Mouse (Mus musculus): ENCODE measurements around the gene Pot1b. TPM values are rescaled to one million over a fixed set of nuclear protein-coding genes. Genes with fewer than 3 reads are reported as not detected.

Pot1b gene
- polyA plus RNA-seq, 1 experiment: 0.62 TPM

DNA sequence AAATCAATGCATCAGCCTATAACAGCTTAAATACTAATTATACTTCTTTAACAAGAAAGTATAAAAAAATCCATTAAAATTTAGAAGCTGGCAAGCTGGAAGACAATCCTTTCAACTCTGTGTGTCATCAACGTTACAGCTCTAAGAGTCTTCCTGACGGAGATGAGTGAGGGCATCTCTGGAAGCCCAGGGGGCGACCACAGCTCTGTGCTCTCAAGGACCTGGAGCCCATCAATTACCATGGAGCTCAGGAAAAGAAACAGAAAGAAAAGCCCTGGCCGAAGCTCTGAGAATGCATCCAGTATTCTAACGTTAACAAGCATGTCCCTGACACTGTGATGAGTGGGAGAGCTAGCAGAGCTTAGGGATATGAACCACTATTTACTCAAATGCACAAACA lies 9.6 kb downstream of the Pot1b start:
- peaks cover 10% of the 10 kb centered on the region for H3K36me3 ChIP-seq (ENCODE audit: control insufficient read depth, insufficient read depth, low read length)
- no peaks in the 10 kb centered on the region for H3K4me1 ChIP-seq (ENCODE audit: control insufficient read depth, insufficient read depth, insufficient read length, low read length)
- no peak overlapping the region for H3K27ac ChIP-seq (ENCODE audit: insufficient read depth, low read depth, low read length)
- H3K27me3 ChIP-seq (ENCODE audit: control insufficient read depth, insufficient read depth, low read length): no peaks in the 10 kb centered on the region
- TF ChIP-seq POLR2A (IDR thresholded peaks at IDR 0.05; ENCODE audit: low read depth, low read length) (no peak), CTCF (IDR thresholded peaks at IDR 0.05; ENCODE audit: extremely low read depth, insufficient read length, insufficient replicate concordance, low read depth, low read length) (no peak)
- 87% methylated on average over 5 of the region's 5 CpGs for WGBS
- no peak overlapping the region for H3K4me3 ChIP-seq (ENCODE audit: low read depth, low read length)

DNA sequence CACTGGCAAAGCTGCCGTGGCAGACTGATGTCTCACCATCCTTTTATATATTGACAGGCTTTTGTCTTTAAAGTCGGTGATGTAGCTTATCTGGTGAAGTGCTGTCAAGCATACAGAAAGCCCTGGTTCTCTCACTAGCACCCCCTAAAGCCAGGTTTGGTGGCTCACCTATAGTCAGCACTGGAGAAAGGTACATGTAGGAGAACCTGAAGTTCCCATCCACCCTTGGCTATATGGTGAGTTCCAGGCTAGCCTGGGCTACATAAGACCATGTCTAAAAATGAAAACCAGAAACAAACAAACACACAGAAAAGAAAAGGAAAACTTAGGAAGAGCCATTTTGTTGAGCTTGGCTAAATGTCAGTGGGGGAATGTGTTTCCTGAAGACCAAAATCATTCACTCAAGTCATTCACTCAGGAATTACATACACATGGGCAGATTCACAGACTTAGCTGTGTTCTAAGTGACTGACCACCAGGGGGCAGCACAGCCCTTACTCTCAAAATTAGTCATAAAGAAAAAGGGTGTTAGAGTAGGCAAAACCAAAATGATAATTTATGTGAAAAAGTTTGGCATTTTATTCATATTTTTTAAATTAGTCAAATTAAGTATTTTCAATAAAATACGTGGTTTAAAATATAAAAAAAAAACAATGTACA lies 10.1 kb downstream of the Pot1b start:
- Histone ChIP-seq H3K36me3 (ENCODE audit: control insufficient read depth, insufficient read depth, low read length) (peaks cover 15% of the 10 kb centered on the region), H3K27me3 (ENCODE audit: control insufficient read depth, insufficient read depth, low read length) (no peaks in the 10 kb centered on the region), H3K4me1 (ENCODE audit: control insufficient read depth, insufficient read depth, insufficient read length, low read length) (no peaks in the 10 kb centered on the region), H3K4me3 (ENCODE audit: low read depth, low read length) (no peak overlapping the region), H3K27ac (ENCODE audit: insufficient read depth, low read depth, low read length) (no peak overlapping the region)
- TF ChIP-seq CTCF (IDR thresholded peaks at IDR 0.05; ENCODE audit: extremely low read depth, insufficient read length, insufficient replicate concordance, low read depth, low read length) (no peak), POLR2A (IDR thresholded peaks at IDR 0.05; ENCODE audit: low read depth, low read length) (no peak)
- 57% methylated on average over 3 of the region's 3 CpGs for WGBS

DNA sequence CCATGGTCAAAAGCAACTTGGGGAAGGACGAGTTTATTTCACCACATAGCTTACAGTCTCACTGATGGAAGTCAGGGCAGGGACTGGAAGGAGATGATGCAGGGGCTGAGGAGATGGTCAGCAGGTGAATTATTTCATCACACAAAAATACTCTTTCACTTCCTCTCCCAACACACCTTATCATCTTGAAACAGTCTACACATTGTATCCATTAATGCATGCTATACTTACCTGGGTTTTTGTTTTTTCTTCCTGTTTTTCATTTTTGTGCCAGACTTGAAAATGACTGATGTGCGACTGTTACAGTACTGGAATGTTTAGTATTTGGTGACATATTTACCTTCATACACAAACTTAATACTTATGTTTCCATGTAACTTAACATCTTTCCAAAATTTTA lies 13.0 kb downstream of the Pot1b start:
- Histone ChIP-seq H3K36me3 (ENCODE audit: control insufficient read depth, insufficient read depth, low read length) (peaks cover 21% of the 10 kb centered on the region), H3K27me3 (ENCODE audit: control insufficient read depth, insufficient read depth, low read length) (no peaks in the 10 kb centered on the region), H3K4me3 (ENCODE audit: low read depth, low read length) (no peak overlapping the region), H3K4me1 (ENCODE audit: control insufficient read depth, insufficient read depth, insufficient read length, low read length) (no peaks in the 10 kb centered on the region), H3K27ac (ENCODE audit: insufficient read depth, low read depth, low read length) (no peak overlapping the region)
- 90% methylated on average over 2 of the region's 2 CpGs for WGBS
- TF ChIP-seq CTCF (IDR thresholded peaks at IDR 0.05; ENCODE audit: extremely low read depth, insufficient read length, insufficient replicate concordance, low read depth, low read length): no peak
- TF ChIP-seq POLR2A (IDR thresholded peaks at IDR 0.05; ENCODE audit: low read depth, low read length): no peak

DNA sequence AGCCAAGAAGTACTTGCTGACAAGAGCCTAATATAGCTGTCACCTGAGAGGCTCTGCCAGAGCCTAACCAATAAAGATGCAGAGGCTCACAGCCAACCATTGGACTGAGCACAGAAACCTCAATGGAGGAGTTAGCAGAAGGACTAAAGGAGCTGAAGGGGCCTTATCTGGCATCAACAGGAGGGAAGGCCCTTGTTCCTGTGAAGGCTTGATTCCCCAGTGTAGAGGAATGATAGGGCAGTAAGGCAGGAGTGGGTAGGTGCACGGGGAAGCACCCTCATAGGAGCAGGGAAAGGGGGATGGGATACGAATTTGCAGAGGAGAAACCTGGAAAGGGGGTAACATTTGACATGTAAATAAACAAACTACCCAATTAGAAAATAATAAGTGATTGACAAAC lies 51.3 kb downstream of the Pot1b start:
- WGBS: 80% methylated on average over 2 of the region's 2 CpGs
- Histone ChIP-seq H3K27ac (ENCODE audit: insufficient read depth, low read depth, low read length) (no peak overlapping the region), H3K36me3 (ENCODE audit: control insufficient read depth, insufficient read depth, low read length) (peaks cover 12% of the 10 kb centered on the region), H3K27me3 (ENCODE audit: control insufficient read depth, insufficient read depth, low read length) (no peaks in the 10 kb centered on the region), H3K4me3 (ENCODE audit: low read depth, low read length) (no peak overlapping the region), H3K4me1 (ENCODE audit: control insufficient read depth, insufficient read depth, insufficient read length, low read length) (no peaks in the 10 kb centered on the region)
- TF ChIP-seq POLR2A (IDR thresholded peaks at IDR 0.05; ENCODE audit: low read depth, low read length) (no peak), CTCF (IDR thresholded peaks at IDR 0.05; ENCODE audit: extremely low read depth, insufficient read length, insufficient replicate concordance, low read depth, low read length) (no peak)

DNA sequence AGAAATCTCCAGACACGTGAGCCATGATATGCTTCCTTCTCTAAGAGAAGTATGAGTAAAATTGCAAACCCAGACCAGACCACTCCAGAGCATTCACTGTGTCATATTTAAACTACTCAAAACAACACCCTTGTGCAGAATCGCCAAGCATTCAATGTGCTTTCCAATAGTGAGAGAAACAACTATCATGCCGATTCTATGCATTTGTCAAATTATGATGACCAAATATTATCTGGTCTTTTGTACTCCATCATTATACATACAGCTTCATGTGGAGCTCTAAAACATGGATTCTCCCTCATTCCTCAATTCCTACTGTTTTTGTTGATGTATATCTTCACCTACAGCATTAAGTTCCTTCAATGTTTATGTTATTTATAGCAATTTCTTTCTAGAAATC lies 87.3 kb downstream of the Pot1b start, which contains the start of gene Vmn2r118:
TSS of gene Vmn2r118 (minus strand) at position 101 of the 400 bp plus-strand sequence.
- TF ChIP-seq CTCF (IDR thresholded peaks at IDR 0.05; ENCODE audit: extremely low read depth, insufficient read length, insufficient replicate concordance, low read depth, low read length): no peak
- no peak for TF ChIP-seq POLR2A (IDR thresholded peaks at IDR 0.05; ENCODE audit: low read depth, low read length)
- no peak within 1 kb of the TSS for H3K4me3 ChIP-seq (ENCODE audit: low read depth, low read length)
- 84% methylated on average over 3 of the region's 3 CpGs for WGBS

More for the DNA sequence above, 87.3 kb downstream of the Pot1b start, which contains the start of gene Vmn2r118:
- no peaks in the 10 kb centered on the region for H3K27me3 ChIP-seq (ENCODE audit: control insufficient read depth, insufficient read depth, low read length)
- H3K36me3 ChIP-seq (ENCODE audit: control insufficient read depth, insufficient read depth, low read length): no peaks in the 10 kb centered on the region
- H3K4me1 ChIP-seq (ENCODE audit: control insufficient read depth, insufficient read depth, insufficient read length, low read length): no peaks in the 10 kb centered on the region
- no peak within 1 kb of the TSS for H3K27ac ChIP-seq (ENCODE audit: insufficient read depth, low read depth, low read length)

Other genes starting within 250 kb of the Pot1b start
- gene Vmn2r118, start 87.4 kb downstream of the Pot1b start, polyA plus RNA-seq (2012; rRNA removed): not detected in 2 replicates
- 0.48 and 0.52 TPM in 2 replicates for gene Adgre4, start 37.4 kb upstream of the Pot1b start, polyA plus RNA-seq (2012; rRNA removed)
- gene Zfp119a, start 166.3 kb upstream of the Pot1b start, polyA plus RNA-seq (2012; rRNA removed): not detected in 2 replicates
- gene Zfp959, start 179.5 kb upstream of the Pot1b start, polyA plus RNA-seq (2012; rRNA removed): 0.27 TPM in 1 of 2 replicates, not detected in the other
- 0.09 TPM in 1 of 2 replicates, not detected in the other for gene Zfp119b, start 236.9 kb upstream of the Pot1b start, polyA plus RNA-seq (2012; rRNA removed)
- gene Ebi3, start 240.0 kb upstream of the Pot1b start, polyA plus RNA-seq (2012; rRNA removed): 4.9 and 7.5 TPM in 2 replicates
- 3.4 and 7.9 TPM in 2 replicates for gene Yju2, start 246.5 kb upstream of the Pot1b start, polyA plus RNA-seq (2012; rRNA removed)

All from small intestine, adult 2 months (tissue).